Mouse (Mus musculus) hindbrain, embryonic 16.5 days (tissue): Measurements from ENCODE around the gene Dio1. TPM values are rescaled to one million over a fixed set of nuclear protein-coding genes. Genes with fewer than 3 reads are reported as not detected.

Experiments used
- ATAC-seq: fragments of 200-750 bp; cut with Nextera tagmentation; 2 replicates; pipeline ENCODE4 v1.8.0; 2017; ENCODE audit warnings: moderate TSS enrichment, moderate library complexity
- H3K27ac ChIP-seq: fragments of 300-500 bp; sonication (generic); 2 replicates; pipeline ENCODE4 v1.5.1; 2014; ENCODE audit warnings: low read depth, mild to moderate bottlenecking, control low read depth, low read length, moderate library complexity
- H3K27me3 ChIP-seq: fragments of 300-500 bp; sonication (generic); replicated peaks from 2 replicates; pipeline ENCODE4 v1.6.1; 2014; ENCODE audit warnings: low read length; ENCODE audit not compliant: control insufficient read depth, insufficient read depth
- H3K36me3 ChIP-seq: fragments of 300-500 bp; sonication (generic); 2 replicates; pipeline ENCODE4 v1.6.1; 2014; ENCODE audit warnings: mild to moderate bottlenecking, low read length, moderate library complexity, mixed read lengths; ENCODE audit not compliant: control insufficient read depth, insufficient read depth
- H3K4me1 ChIP-seq: fragments of 300-500 bp; sonication (generic); 2 replicates; pipeline ENCODE4 v1.6.1; 2014; ENCODE audit warnings: low read depth, low read length; ENCODE audit not compliant: control insufficient read depth, insufficient read depth
- H3K4me2 ChIP-seq: fragments of 300-500 bp; sonication (generic); 2 replicates; pipeline ENCODE4 v1.6.1; 2014; ENCODE audit warnings: mild to moderate bottlenecking, low read length, control low read depth, moderate library complexity
- H3K4me3 ChIP-seq: fragments of 300-500 bp; sonication (generic); 2 replicates; pipeline ENCODE4 v1.5.1; 2014; ENCODE audit warnings: mild to moderate bottlenecking, low read length, control low read depth, moderate library complexity
- H3K9ac ChIP-seq: fragments of 300-500 bp; sonication (generic); 2 replicates; pipeline ENCODE4 v1.6.1; 2014; ENCODE audit warnings: low read depth, mild to moderate bottlenecking, control low read depth, low read length, moderate library complexity
- H3K9me3 ChIP-seq: fragments of 300-500 bp; sonication (generic); 2 replicates; pipeline ENCODE4 v1.6.1; 2014; ENCODE audit warnings: mild to moderate bottlenecking, low read length, moderate library complexity; ENCODE audit not compliant: control insufficient read depth
- WGBS: fragments of 180-500 bp; shearing (Covaris S2); extraction: QIAGEN DNeasy Blood & Tissue Kit; methylation state at CpG from one replicate; pipeline ENCODE4 v1.1.7; 2014; 5-methylcytosine and 5-hydroxymethylcytosine counted together
- polyA plus RNA-seq: library from polyadenylated mRNA; unstranded; fragments of >200 nt; fragmentation: Nextera tagmentation; extraction: Ambion mirVana; gene quantifications from 2 replicates; pipeline ENCODE4 v1.2.1, GENCODE M21; 2015

The Dio1 gene
- polyA plus RNA-seq, 1 experiment from 2014 or later: not detected

- Histone ChIP-seq H3K27me3 (no peaks in the 10 kb centered on the region), H3K27ac (no peak overlapping the region), H3K4me3 (no peak overlapping the region), H3K4me2 (no peak overlapping the region), H3K36me3 (no peaks in the 10 kb centered on the region; the same call in 1 of the 2 replicates), H3K9ac (no peak overlapping the region), H3K9me3 (no peaks in the 10 kb centered on the region), H3K4me1 (no peaks in the 10 kb centered on the region)
- 40% methylated on average over 5 of the region's 5 CpGs for WGBS
- ATAC-seq: no peak
These were observed 34.4 kb upstream of the Dio1 start for GRCm38 (mm10) chr4:107341354-107341753.

DNA sequence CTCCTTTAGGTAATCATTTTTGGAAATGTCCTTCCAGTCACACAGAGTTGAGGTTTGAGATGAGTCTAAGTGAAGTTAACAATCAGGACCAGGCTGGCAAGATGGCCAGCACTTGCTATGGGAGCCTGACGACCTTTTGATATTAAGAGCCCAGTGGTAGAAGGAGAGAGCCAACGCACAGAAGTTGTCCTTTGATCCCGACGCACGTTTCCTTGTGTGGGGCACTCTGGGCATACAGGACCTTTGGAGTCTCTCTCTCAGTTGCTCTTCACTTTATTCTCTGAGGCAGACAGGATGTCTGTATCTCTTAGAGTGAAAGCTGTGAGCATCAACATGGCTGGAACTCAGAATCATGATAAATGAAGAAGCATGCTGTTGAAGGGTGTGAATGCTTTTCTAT lies 30.5 kb upstream of the Dio1 start:
- WGBS: 94% methylated on average over 5 of the region's 5 CpGs
- no peak overlapping the region for H3K9ac ChIP-seq
- no peaks in the 10 kb centered on the region; the same call in 1 of the 2 replicates for H3K9me3 ChIP-seq
- no peak overlapping the region for H3K27ac ChIP-seq
- H3K27me3 ChIP-seq: no peaks in the 10 kb centered on the region
- no peaks in the 10 kb centered on the region for H3K4me1 ChIP-seq
- no peaks in the 10 kb centered on the region; the same call in 1 of the 2 replicates for H3K36me3 ChIP-seq
- H3K4me3 ChIP-seq: no peak overlapping the region
- no peak for ATAC-seq
- no peak overlapping the region for H3K4me2 ChIP-seq

GRCm38 (mm10) chr4:107336356-107336755 lies 29.4 kb upstream of the Dio1 start:
- Histone ChIP-seq H3K4me2 (no peak overlapping the region), H3K9me3 (no peaks in the 10 kb centered on the region; the same call in 1 of the 2 replicates), H3K4me1 (no peaks in the 10 kb centered on the region), H3K36me3 (no peaks in the 10 kb centered on the region; the same call in 1 of the 2 replicates), H3K27ac (no peak overlapping the region), H3K9ac (no peak overlapping the region), H3K27me3 (no peaks in the 10 kb centered on the region), H3K4me3 (no peak overlapping the region)
- 82% methylated on average over 8 of the region's 8 CpGs for WGBS
- no peak for ATAC-seq

GRCm38 (mm10) chr4:107333514-107333913 lies 26.5 kb upstream of the Dio1 start:
- no peaks in the 10 kb centered on the region for H3K4me1 ChIP-seq
- H3K27ac ChIP-seq: no peak overlapping the region
- H3K9ac ChIP-seq: no peak overlapping the region
- ATAC-seq: no peak
- no peaks in the 10 kb centered on the region; the same call in 1 of the 2 replicates for H3K36me3 ChIP-seq
- no peaks in the 10 kb centered on the region for H3K27me3 ChIP-seq
- no peak overlapping the region for H3K4me3 ChIP-seq
- no peak overlapping the region for H3K4me2 ChIP-seq
- no peaks in the 10 kb centered on the region; the same call in 1 of the 2 replicates for H3K9me3 ChIP-seq
- WGBS: 93% methylated on average over 4 of the region's 4 CpGs

DNA sequence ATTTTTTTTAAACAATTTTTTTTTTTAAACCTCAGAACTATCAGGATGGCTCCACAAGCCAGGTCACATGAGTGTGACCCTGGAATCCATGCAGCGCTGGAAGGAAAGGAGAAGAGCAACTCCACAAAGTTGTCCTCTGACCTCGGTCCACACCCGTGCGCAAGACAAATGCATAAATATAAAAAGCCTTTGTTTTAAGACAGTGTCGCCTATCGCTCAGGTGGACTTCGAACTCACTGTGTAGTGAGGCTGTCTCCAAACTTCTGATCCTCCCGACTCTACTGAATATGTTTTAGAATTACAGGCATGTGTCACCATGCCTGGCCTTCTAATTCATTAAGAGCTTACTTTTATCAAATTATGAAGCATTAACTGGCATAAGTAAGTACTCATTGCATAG lies 21.6 kb upstream of the Dio1 start:
- no peak for ATAC-seq
- WGBS: 97% methylated on average over 8 of the region's 8 CpGs
- no peaks in the 10 kb centered on the region for H3K27me3 ChIP-seq

DNA sequence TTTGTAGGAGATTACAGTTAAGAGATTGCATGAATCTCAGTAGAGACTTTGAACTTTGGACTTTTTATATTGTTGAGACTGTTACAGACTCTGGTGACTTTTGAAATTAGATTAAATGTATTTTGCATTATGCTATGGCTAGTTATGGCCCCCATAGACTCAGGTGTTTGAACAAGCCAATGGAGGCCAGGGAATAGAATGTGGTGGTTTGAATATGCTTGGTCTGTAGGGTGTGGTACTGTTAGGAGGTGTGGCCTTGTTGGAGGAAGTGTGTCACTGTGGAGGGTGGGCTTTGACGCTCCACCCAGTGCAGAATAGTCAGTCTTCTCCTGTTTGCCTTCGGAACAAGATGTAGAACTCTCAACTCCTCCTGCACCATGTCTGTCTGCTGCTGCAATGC lies 16.1 kb upstream of the Dio1 start:
- Histone ChIP-seq H3K9me3 (no peaks in the 10 kb centered on the region), H3K9ac (no peak overlapping the region), H3K27me3 (no peaks in the 10 kb centered on the region), H3K4me3 (no peak overlapping the region), H3K27ac (no peak overlapping the region), H3K4me1 (no peaks in the 10 kb centered on the region), H3K4me2 (no peak overlapping the region), H3K36me3 (peaks cover 14% of the 10 kb centered on the region)
- no peak for ATAC-seq
- WGBS: 93% methylated on average over 2 of the region's 2 CpGs

More for the DNA sequence above, 21.6 kb upstream of the Dio1 start:
- no peak overlapping the region for H3K4me3 ChIP-seq
- no peak overlapping the region for H3K9ac ChIP-seq
- no peak overlapping the region for H3K4me2 ChIP-seq
- H3K27ac ChIP-seq: no peak overlapping the region
- H3K36me3 ChIP-seq: no peaks in the 10 kb centered on the region; the same call in 1 of the 2 replicates
- H3K4me1 ChIP-seq: no peaks in the 10 kb centered on the region
- no peaks in the 10 kb centered on the region; the same call in 1 of the 2 replicates for H3K9me3 ChIP-seq

DNA sequence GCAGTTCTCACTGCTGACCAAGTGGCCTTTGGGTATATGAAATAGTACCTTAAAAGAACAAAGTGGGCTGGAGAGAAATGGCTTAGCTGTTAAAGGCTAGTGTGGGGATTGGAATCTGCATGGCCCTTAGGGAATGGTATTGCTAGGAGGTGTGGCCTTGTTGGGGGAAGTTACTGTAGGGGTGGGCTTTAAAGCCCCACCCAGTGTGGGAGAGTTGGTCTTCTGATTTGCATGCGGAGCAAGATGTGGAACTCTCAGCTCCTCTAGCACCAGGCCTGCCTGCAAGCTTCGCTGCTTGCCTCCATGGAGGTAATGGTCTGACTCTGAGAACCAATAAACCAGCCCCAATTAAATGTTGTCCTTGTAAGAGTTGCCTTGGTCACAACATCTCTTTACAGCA lies 14.1 kb upstream of the Dio1 start:
- no peaks in the 10 kb centered on the region for H3K27me3 ChIP-seq
- H3K36me3 ChIP-seq: peaks cover 14% of the 10 kb centered on the region
- no peak overlapping the region for H3K4me3 ChIP-seq
- no peak overlapping the region for H3K9ac ChIP-seq
- H3K4me2 ChIP-seq: no peak overlapping the region
- no peaks in the 10 kb centered on the region for H3K9me3 ChIP-seq
- H3K27ac ChIP-seq: no peak overlapping the region
- ATAC-seq: no peak
- H3K4me1 ChIP-seq: no peaks in the 10 kb centered on the region
- 87% methylated on average over 2 of the region's 2 CpGs for WGBS

DNA sequence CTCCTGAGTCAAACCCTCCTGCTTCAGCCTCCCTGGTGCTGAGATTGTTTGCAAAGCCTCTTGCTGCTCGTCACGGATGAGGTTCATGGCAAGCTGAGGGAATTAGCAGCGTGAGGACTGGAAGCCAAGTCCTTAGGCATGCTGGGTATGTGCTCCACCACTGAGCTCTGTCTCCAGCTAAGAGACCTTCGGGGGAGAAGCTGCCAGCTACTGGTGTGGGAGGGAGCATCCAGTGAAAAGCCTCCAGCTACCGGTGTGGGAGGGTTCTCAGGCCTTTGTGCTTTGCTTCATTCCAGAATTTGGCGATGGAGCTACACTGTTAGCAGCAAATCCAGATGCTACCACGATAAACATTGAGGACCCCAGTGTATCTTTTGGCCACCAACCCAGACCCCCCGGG lies 11.7 kb upstream of the Dio1 start:
- H3K9me3 ChIP-seq: no peaks in the 10 kb centered on the region
- peaks cover 8% of the 10 kb centered on the region for H3K4me1 ChIP-seq
- H3K27ac ChIP-seq: no peak overlapping the region
- ATAC-seq: no peak
- H3K27me3 ChIP-seq: no peaks in the 10 kb centered on the region
- 79% methylated on average over 8 of the region's 8 CpGs for WGBS
- H3K9ac ChIP-seq: no peak overlapping the region
- no peak overlapping the region for H3K4me2 ChIP-seq
- H3K36me3 ChIP-seq: peaks cover 14% of the 10 kb centered on the region
- H3K4me3 ChIP-seq: no peak overlapping the region

GRCm38 (mm10) chr4:107314479-107314805 lies 7.5 kb upstream of the Dio1 start:
- H3K27me3 ChIP-seq: no peaks in the 10 kb centered on the region
- H3K9ac ChIP-seq: peak overlapping the region; percentile 71
- H3K27ac ChIP-seq: no peak overlapping the region
- peak overlapping the region; percentile 69 for H3K4me3 ChIP-seq
- H3K36me3 ChIP-seq: no peaks in the 10 kb centered on the region; the same call in 1 of the 2 replicates
- H3K4me2 ChIP-seq: peak overlapping the region; percentile 92
- 0 out of 2 replicates have a peak, but pooled peaks cover 3% of the 10 kb centered on the region for H3K9me3 ChIP-seq
- H3K4me1 ChIP-seq: peaks cover 13% of the 10 kb centered on the region
- 8% methylated on average over 7 of the region's 7 CpGs for WGBS
- peak; percentile 81; the same call in 1 of the 2 replicates for ATAC-seq
